Mouse (Mus musculus): ENCODE results near the gene Diaph2.
A peak's percentile ranks its signal among the peaks of the same experiment; 100 is the strongest.
"Not testable (repeated sequence)": the region's sequence is repeated elsewhere in the genome, so short reads cannot be mapped to it uniquely, and the experiment has no call there.

Diaph2 gene

GRCm38 (mm10) chrX:130279144-130279543, 529.6 kb downstream of the Diaph2 start:
- DNase-seq (ENCODE audit: low read depth, low spot score): no peak

GRCm38 (mm10) chrX:130281484-130281883, 531.9 kb downstream of the Diaph2 start:
- no peak for DNase-seq (ENCODE audit: low read depth, low spot score)

- DNase-seq (ENCODE audit: low read depth, low spot score): no peak
These were observed 537.5 kb downstream of the Diaph2 start for GRCm38 (mm10) chrX:130287032-130287431.

GRCm38 (mm10) chrX:130289775-130290174, 540.2 kb downstream of the Diaph2 start:
- no peak for DNase-seq (ENCODE audit: low read depth, low spot score)

GRCm38 (mm10) chrX:130350808-130351435, 601.4 kb downstream of the Diaph2 start:
- DNase-seq (ENCODE audit: low read depth, low spot score): no peak

- no peak for DNase-seq (ENCODE audit: low read depth, low spot score)
These were observed 601.9 kb downstream of the Diaph2 start for GRCm38 (mm10) chrX:130351480-130351879.

- DNase-seq (ENCODE audit: low read depth, low spot score): no peak
These were observed 644.1 kb downstream of the Diaph2 start for GRCm38 (mm10) chrX:130393508-130394145.

GRCm38 (mm10) chrX:130403214-130403613, 653.7 kb downstream of the Diaph2 start:
- DNase-seq (ENCODE audit: low read depth, low spot score): no peak

GRCm38 (mm10) chrX:130407471-130407870, 657.9 kb downstream of the Diaph2 start:
- not testable (repeated sequence) for DNase-seq (ENCODE audit: low read depth, low spot score)

- no peak for DNase-seq (ENCODE audit: low read depth, low spot score)
These were observed 659.4 kb downstream of the Diaph2 start for GRCm38 (mm10) chrX:130408985-130409384.

- no peak for DNase-seq (ENCODE audit: low read depth, low spot score)
These were observed 673.6 kb downstream of the Diaph2 start for GRCm38 (mm10) chrX:130423134-130423533.

GRCm38 (mm10) chrX:130451822-130452487, 702.4 kb downstream of the Diaph2 start:
- DNase-seq (ENCODE audit: low read depth, low spot score): no peak

- no peak for DNase-seq (ENCODE audit: low read depth, low spot score)
These were observed 702.9 kb downstream of the Diaph2 start for GRCm38 (mm10) chrX:130452488-130452823.

- DNase-seq (ENCODE audit: low read depth, low spot score): no peak
These were observed 723.6 kb downstream of the Diaph2 start for GRCm38 (mm10) chrX:130473133-130473532.

- DNase-seq (ENCODE audit: low read depth, low spot score): no peak
These were observed 731.3 kb downstream of the Diaph2 start for GRCm38 (mm10) chrX:130480877-130481276.

GRCm38 (mm10) chrX:130502680-130503464, 753.3 kb downstream of the Diaph2 start:
- no peak for DNase-seq (ENCODE audit: low read depth, low spot score)

- no peak for DNase-seq (ENCODE audit: low read depth, low spot score)
These were observed 753.9 kb downstream of the Diaph2 start for GRCm38 (mm10) chrX:130503465-130503860.

GRCm38 (mm10) chrX:130505626-130506025, 756.1 kb downstream of the Diaph2 start:
- DNase-seq (ENCODE audit: low read depth, low spot score): peak; percentile 45
